Mouse (Mus musculus) thymus, postnatal 14 days (tissue): ENCODE data around the gene Fam92b.

Experiments
- DNase-seq: peaks from one replicate; pipeline ENCODE4 v3.0.0; 2021

The Fam92b gene

DNA sequence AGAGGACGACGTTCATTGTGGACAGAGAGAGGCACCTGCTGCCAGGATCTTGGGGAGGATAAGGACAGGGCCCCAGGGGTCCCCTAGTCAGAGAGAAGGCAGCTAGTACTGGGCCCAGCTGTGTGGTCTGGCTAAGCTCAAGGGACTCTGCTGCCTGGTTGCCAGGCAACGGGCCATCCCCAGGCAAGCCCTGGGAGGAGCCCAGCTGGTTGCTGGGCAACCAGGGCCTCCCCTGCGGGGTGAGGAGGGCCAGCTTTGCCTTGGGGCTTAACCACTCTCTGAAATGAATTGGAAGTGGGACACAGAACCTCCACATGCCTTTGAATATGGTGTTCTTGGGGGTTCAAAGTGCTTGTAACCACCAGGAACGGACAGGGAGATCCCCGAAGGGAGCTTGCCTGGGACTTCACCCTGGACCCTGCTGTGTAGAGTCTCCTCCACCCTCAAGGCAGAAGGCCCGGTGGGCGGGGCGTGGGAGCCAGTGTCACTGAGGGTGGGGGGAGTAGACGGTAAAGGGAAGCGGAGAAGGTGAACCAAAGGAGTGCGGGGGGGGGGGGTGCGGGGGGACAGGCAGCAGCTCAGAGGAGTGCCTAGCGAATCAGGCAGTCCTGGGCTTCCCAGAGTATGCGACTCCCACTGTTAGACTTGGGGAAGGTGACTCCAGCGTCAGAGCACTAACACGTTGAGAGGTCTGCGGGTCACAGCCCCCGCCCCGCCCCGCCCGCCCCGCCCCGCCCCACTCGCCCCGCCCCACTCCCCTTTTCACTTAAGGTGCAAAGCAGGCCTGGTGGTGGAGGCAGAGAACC, at the start of gene Fam92b:
Fam92b (minus strand) TSS at position 149 of the 806 bp plus-strand sequence.
- peak; percentile 68 for DNase-seq

DNA sequence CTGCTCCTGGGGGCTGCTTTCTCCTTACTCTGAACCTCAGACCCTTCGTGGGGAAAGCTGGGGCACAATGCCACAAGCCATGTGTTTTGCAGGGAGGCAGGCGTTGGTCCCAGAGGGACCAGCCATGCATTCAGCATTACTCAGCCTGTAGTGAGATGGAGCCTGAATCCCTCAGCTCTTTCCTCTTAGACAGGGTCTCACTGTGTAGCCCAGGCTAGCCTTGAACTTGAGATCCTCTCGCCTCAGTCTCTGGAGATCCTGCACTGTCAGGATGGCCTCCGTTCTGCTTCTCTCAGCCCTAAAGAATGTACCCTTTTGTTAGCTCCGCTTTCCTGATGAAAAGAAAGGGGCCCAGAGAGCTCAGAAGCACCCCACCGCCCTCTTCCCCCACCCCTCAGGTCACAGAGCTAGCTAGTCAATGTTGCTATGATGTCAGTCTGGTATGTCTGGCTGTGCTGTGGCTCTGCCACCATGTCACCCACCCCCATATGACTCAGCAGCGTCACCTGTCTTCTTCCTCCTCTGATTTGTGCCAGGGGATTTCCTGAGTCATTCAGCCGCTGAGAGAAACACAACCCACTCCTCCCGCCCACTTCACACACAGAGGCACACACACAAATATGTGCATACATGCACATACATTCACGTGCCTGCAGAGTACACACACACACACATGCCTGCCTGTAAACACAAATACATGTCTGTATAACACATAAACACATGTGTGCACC, 48.3 kb upstream of the Fam92b start:
- DNase-seq = peak; percentile 46

DNA sequence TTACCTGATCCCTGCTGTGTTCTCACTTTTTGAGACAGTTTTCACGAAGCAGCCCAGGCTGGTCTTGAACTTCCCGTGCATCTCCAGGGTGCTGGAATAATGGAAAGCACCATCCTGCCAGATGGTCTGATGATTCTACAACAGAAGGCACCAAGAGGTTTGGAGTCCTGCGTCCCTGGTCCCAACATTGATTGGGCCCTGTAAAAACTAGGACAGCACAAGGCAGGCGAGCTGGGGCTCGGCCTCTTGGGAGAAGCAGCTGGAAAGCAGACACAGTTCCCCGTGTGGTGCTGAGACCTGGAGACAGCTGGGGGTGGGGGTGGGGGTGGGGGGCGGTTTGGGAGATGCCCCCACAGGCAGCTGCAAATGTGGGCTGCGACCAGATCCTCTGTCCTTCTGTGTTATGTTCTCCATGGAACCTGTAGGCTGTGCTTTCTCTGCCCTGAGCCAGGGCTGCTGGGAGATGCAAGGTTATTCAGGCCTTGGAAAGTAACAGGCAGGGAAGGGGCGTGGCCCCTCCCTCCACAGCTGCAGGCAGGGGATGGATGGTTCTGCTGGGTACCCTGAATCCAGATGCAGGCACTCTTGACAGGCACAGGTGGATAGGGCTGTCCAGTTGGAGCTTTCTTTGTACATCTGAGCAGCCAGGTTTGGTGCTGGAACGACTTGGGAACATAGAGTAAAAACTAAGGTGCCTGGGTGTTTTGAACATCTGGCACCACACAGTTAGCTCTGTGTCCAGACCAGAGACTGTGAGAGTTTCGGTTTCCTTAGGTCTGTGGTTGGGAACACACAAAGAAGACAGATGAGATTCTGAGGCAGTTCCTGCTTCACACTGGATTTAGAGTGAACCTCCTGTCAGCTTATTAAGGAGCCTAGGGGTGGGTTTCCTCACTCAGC, 47.5 kb upstream of the Fam92b start:
- no peak for DNase-seq

DNA sequence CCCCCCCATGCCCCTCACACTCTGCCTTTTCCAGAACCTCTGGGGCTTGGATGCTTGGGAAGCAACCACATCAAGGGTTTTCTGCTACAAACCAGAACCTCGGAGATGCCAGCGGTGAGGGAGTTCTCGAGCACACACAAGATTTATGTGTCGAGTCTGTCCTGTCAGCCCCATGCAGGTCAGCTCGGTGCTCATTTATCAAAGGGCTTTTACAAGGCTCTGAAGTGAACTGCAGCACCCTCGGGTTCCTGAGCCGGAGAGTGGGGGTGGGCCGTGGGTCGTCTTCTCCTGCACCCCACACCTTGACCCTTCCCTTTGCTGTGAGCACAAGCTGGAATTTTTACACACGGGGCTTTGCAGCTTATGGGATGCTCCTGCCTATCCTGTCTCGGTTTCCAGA, 45.3 kb upstream of the Fam92b start:
- DNase-seq = no peak

DNA sequence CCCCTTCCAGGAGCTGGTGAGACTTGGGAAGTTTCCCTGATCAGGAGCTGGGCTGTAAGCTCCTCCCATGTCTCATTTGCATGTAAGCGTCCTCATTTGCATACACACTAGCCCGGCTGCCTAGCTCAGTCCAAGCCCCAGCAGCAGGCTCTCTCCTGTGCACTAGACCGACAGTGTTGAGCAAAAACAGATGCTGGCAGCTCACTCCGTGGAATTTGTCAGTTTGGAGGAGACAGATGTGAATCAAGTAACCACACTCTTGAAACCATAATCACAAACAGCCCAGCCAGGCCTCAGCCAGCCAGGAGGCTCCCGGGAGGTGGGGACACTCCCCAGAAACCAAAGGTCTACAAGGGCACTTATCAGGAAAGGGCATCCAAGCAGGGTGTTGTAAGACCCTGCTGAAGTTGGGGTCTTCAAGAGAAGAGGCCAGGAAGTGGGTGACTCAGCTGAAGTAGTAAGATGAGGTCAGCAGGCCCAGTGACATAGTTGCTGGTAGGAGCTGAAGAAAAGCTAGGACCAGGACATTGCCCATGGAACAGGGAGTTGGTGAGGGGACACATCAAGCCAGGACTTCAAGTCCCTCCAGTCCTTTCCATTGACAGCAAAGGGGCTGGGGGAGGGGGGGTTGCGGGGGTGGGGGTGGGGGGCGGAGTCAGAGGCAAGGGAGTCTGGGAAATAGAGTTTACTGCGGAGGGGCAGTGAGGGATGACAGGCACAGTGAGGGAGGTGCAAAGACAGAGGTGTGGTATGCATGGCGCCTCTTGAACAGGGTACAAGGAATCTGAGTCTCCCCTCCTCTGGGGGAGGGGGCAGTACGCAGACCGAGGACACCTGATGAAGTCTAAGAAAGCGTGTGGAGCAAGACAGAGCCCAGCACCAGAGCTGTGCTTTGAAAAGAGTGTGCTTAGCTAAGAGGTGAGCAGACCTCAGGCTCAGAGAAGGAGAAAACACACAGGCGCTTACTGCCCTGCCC, 39.9 kb upstream of the Fam92b start:
- DNase-seq = no peak

DNA sequence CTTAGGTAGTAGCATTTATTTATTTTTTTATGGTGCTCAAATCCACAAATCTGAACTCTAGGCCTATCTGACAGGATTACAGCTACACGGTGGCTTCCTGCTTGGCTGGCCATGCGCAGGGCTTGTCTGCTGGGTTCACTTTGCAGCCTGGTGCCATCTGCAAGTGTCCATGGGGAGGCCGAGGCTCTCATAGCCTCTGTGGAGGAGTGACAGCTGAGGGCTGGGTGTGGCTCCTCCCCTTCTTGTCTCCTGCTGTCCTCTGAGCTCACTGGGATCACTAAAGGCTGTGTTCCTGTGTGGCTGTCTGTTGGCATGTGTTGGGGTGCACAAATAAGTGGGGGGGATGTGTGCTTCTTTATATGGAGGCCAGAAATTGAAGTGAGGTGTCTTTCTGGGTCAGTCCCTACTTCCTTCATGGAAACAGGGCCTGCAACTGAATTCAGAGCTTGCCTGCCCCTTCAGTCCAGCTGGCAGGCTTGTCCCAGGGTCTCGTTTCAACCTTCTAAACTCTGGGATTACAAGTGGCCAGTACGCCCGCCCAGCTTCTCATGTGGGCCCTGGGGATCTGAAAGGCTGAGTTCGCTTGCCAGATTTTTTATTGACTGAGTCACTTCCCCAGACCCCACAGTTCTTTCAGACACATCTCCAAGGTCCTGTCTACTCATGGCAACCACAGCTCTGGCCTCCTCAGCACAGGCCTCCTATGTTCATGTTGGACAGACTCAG, 38.3 kb upstream of the Fam92b start:
- DNase-seq = no peak

DNA sequence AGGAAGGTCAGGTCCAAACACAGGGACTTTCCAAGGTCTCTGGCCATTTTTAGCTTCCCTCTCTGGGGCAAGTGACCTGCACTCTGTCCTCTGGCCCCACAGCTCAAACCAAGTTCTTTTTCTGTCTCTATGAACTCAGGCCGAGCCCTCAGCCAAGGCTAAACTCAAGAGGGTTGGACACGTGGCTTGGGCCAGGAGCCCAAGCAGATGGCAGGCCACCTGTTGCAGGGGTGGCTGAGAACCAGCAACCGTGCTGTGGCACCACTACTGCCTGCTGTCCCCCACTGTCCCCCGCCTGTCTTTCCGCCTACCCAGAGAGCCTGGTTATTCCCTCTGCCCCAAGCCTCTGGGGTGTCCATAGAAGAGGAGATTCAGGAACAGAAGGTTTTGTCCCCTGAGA, 36.7 kb upstream of the Fam92b start:
- no peak for DNase-seq

DNA sequence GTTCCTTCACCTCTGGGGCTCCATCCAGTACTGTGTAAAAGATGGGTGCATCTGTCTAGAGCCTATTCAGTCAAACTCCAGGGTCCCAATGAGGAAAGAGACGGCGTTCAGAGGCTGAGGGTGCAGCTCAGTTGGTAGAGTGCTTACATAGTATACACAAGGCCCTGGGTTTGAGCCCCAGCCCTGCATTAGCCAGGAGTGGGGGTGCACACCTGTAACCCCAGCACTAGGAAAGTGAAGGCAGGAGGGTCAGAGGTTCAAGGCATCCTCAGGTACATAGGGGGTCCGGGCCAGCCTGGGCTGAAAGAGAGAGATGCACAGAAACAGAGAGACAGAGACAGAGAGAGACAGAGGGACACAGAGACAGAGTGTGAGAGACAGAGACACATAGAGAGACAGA, 36.0 kb upstream of the Fam92b start:
- no peak for DNase-seq

DNA sequence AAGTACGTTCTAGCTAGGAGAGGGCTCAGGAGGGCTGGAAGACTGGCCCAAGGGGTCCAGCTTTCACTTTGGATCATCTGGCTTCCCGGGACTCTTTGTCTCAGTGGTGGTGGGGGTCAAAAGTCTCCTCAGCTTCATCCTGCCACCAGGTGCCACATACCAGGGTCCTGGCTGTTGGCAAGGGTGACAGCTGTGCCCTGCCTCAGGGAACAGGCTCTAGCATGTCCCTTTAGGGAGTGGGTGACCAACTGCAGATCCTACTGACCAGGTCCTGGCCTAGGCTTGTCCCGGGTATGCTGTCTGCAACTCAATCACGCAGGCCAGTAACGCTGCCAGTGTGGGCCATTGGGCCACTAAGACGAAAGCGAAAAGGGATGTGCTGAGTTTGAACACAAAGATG, 35.3 kb upstream of the Fam92b start:
- no peak for DNase-seq

DNA sequence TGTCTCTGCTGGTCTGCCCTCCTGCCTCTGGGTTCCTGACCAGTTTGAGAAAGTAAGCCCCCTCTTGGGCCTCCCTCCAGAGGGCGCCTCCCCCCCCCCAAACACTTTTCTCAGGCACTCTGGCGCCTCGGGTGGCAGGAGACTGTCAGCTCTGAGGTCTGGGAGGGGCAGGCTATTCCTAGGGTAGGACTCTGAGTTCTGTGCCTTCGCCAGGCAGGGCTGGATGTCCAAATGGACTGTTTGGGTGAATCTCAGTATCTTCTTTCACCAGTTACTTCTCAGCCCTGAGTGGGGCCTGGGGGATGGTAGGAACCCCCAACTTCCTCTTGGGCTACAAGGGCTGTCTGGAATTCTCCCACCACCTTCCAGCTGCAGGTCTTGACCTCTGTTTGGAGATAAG, 34.1 kb upstream of the Fam92b start:
- DNase-seq = no peak

DNA sequence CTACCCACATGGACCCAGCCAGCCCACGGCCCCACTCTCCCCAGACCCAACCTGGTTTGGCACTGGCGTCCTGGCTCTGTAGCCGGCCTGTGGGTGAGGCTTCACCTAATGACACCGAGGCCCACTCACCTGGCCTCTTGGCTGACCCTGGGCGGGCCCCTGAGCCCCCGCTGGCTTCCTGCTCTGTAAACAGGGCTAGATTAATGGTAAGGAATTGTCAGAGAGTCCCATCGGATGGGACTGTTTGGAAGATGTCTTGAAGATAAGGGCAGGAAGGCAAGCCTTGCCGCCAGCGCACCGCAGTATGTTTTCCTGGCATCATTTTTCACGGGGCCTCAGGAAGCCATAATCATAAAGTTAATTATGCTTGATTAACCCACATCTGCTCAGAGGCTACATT, 30.8 kb upstream of the Fam92b start:
- no peak for DNase-seq

DNA sequence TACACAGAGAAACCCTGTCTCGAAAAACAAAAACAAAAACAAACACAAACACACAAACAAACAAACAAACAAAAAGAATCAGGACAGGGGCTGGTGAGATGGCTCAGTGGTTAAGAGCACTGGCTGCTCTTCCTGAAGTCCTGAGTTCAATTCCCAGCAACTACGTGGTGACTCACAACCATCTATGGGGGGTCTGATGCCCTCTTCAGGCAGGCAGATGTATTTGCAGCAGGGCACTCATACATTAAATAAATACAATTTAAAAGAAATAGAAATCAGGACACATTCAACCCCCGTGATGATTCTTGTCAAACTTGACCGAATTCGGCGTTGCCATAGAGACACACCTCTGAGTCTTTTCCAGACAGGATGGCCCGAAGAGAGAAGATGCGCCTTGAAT, 30.1 kb upstream of the Fam92b start:
- no peak for DNase-seq

DNA sequence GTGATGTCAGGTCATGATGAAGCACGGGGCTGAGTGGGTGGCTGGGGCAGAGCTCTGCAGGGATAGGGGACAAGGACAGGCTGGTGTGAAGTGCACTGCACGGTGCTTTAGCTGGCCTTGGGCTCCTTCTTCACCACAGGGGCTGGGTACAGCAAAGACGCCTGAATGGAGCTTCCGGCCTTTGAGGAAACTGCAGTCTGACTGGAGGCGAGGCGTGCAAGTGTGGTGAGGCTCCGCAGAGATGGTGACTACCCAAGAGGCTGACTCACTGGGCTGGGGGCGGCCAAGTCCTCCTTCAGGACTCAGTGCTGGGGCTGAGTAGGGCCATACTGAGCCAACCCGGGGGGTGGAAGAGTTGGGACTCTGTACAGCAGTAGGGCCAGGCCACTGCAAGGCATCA, 28.6 kb upstream of the Fam92b start:
- DNase-seq = peak; percentile 37

DNA sequence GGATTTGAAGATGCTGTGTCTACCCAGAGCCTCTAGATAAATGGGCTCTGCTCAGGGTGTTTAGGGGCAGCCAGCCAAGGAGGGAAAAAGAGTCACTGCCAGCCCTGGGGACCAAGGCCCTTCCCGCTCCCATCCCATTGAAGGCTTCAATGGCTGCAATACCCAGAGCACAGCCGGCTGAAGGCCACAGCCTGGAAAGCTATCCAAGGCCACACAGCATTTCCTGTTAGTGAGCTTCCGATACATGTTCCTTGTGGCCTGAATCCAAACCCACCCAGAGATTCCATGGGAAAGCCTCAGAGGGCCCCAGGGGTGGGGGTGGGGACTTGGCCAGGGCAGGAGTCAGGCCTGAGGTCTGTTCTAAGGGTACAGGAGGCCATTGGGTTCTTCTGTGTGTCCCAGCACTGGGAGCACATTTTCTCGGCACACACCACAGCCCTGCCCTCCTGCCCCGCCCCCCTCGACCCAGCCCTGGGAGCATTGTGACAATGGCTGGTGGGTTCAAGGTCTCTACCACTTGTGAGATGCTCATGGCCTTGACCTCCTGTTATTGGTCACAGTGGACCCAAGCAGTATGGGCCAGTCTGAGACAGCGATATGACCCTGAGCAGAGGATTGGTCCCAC, 27.6 kb upstream of the Fam92b start:
- no peak for DNase-seq

DNA sequence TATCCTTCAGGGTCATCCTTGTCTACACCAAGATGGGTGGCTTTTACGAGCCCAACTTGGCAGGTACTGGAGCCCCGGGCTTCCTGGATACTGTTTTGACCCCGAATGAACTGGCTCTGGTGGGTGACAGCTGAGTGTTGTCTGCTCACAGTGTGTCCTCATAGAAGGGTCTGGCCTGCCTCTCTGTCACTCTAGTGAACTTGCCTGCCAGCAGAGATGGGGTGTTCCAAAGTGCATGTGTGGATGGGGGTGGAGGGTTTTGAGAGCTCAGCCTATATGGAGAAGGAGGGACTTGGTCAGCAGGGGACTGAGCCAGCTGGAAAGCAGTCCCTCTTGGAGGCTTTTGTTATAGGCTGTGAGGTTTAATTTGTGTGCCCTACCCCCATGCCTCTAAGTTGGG, 25.3 kb upstream of the Fam92b start:
- DNase-seq = no peak

DNA sequence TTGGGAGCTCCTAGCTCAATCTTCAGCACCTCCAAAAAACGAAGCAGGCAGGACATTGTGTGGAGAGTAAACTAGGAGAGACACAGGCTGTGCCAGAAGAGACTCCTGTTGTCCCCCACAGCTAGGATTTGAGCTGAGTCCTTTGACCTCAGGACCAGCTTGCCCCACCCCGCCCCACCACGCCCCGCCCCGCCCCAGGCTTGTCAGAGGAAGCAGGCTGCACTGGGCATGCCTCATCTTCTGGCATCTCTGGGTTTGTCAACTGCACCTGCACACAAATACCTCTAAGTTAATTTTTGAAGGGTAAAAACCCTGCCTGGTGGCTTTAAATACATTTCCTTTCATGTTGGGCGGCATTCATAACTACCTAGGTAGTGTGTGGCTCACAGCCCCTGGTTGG, 24.1 kb upstream of the Fam92b start:
- DNase-seq = peak; percentile 49

DNA sequence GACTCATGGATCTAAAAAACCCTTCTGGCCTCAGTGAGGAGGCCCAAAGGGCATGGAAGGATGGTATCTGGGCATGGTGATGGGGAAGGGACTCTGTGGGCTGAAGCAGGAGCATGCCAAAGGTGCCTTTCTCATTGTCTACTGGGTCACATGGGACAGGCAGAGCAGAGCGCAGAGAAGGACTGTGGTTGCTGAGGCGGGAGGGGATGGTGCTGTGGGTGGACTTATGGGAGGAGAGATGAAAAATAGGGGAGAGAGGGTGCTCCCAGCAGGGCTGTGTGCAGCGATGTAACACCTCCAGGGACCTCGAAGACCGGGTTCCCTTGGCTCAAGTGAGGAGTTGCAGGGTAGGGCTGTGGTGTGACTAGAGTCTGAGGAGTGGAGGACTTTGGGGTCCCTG, 14.9 kb upstream of the Fam92b start:
- no peak for DNase-seq

DNA sequence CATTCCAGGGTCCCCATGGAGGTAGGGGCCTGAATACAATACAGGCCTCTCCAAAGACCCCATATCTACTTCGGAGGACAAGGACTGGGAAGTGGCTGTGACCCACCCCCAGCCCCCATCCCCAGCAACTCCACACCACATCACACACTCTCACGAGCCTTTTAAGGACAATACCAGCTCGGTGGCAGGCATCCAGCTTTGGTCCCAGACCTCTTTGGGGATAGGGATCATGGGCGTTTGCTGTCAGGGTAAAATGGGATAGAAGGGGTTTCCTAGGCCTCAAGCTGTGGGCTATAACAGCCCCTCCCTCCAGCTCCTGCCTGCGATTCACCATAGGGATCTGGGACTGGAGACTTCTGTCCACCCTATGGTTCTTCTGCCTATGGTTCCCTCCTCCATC, 14.4 kb upstream of the Fam92b start:
- no peak for DNase-seq

DNA sequence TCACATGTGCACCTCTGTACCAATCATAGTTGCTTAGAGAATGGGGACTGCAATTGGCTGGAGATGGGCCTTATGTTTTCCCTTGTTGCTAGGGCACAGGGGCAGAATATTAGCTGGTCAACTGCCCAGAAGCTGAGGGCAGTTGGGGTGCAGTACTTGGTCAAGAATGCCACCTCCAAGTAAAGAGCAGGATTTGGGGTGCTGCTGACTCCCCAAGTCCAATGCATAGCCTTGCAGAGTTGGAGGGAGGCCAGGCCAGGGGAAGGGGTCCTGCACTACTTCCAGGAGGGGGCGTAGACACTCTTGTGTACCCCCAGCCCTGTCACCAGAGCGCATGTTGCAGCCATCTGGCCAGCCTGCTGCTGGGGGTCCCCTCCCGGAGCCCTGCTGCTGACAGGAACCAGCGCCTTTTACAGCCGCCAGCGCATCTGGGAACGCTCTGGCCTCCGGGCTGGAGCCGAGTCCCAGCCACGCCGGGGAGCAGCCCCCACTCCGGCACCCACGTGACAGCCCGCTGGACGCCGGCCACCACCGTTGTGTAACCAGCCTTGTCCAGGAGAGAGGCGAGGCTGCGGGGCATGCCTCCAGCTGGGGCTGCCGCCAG, 13.6 kb upstream of the Fam92b start:
- DNase-seq = no peak

DNA sequence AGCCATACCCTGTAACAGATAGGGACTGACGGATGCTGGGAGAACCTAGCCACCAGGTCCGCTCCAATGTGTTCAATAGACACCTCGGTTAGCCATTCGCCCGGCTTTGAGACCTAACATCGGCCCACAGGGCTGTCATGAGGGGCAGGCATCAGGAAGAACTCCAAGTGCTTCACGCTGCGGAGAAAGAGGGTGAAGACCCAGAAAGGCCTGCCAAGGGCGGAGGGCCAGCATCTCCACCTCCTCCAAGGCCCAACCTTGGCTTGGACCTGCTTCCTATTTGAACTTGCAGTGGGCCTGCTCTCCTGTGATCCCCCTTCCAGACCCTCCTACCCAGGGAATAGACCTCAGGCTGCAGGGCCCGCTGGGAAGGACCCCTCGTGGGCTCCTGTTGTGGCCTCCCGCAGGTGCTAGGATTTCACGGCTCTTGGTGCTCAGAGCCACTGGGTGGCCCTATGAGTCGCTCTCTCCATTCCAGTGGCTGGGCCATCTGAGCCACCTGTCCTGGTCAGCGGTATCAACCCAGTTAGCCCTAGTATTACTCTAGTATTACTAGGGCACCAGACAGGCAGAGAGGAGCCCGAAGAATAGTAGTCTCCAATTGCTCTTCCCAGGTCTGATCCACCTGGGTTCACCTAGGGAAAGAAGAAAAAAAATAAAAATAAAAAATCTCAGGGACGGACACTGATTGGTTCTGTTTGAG, 13.0 kb upstream of the Fam92b start:
- no peak for DNase-seq
